Mouse (Mus musculus): ENCODE data around the gene Nup153.

DNA sequence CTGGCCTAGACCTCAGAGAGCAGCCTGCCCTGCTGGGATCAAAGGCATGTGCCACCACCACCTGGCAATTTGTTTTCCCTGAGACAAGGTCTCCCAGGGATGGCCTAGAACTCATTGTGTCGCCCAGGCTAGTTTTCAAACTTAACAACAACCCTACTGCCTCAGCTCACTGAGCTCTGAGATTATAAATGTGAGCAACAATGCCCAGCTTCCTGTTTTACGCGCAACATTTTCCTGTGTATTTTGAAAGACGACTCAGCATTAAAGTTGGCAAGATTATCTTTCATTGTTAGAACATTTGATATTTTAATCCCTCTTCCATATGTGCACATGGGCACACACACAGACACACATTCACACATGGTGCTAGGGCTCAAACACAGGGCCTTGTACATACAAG is 9.7 kb upstream of the Nup153 start:
- TF ChIP-seq POLR2A (IDR thresholded peaks at IDR 0.05; ENCODE audit: insufficient read depth, low read depth, low read length) (no peak), CTCF (IDR thresholded peaks at IDR 0.05; ENCODE audit: insufficient read depth, low read depth, low read length) (no peak)
